Mouse (Mus musculus): ENCODE data around the gene Hivep3. TPM values are rescaled to one million over a fixed set of nuclear protein-coding genes. Genes with fewer than 3 reads are reported as not detected.

The Hivep3 gene
- polyA plus RNA-seq, 1 experiment = 5.8 TPM

DNA sequence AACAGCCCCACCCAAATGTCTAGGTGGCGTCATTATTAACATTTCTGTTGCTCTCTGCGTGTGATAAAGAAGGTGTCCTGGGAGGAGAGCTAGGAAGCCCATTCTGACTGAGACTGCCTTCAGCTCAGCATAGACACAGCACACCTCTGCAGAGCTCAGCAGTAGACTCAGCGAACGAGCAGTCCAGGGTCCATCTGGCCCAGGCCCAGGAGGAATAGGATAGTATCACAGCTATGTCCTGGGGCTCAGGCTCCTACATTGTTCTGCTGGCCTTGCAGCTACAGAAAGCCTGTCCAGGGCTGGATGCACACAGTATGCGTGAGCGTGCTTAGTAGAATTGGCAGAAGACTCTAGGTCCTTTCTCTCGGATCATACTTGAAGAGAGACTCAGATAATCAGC is 263.8 kb downstream of the Hivep3 start:
- Histone ChIP-seq H3K4me1 (ENCODE audit: control insufficient read depth, insufficient read depth, low read length) (0 out of 2 replicates have a peak, but pooled peaks cover 3% of the 10 kb centered on the region), H3K4me3 (ENCODE audit: insufficient read depth, low read depth, low read length) (no peak overlapping the region), H3K27ac (ENCODE audit: insufficient read depth, low read depth, low read length) (no peak overlapping the region), H3K27me3 (replicated peaks; ENCODE audit: control insufficient read depth, insufficient read depth, low read length) (no peaks in the 10 kb centered on the region), H3K36me3 (ENCODE audit: control insufficient read depth, insufficient read depth, low read length) (no peaks in the 10 kb centered on the region)
- no peak for TF ChIP-seq CTCF (conservative IDR thresholded peaks at IDR 0.05; ENCODE audit: insufficient read depth, insufficient read length, low read depth, low read length)
- no peak for TF ChIP-seq POLR2A (IDR thresholded peaks at IDR 0.05; ENCODE audit: low read depth, low read length)
- peak; percentile 88 for DNase-seq
- WGBS = 63% methylated on average over 7 of the region's 7 CpGs

DNA sequence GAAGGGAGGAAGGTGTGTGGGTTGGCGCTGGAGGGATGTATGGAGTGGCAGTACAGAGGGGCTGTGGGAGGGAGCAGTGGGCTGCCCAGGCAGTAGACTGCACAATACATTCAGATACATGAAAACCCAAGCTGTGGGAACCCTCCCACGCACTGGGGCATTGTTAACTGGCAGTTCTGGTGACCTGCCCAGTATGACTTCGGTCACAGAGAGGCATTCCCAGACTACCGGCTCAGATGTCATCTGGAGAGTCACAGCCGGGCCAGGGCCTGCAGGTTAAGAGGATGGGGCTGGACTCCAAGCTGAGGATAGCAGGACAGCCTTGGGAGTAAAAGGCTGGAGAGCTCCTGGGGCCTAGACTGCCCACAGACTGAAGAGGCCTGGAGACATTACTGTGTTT is 265.3 kb downstream of the Hivep3 start:
- no peaks in the 10 kb centered on the region for H3K36me3 ChIP-seq (ENCODE audit: control insufficient read depth, insufficient read depth, low read length)
- DNase-seq = no peak
- WGBS = 57% methylated on average over 5 of the region's 5 CpGs
- no peak overlapping the region for H3K4me3 ChIP-seq (ENCODE audit: insufficient read depth, low read depth, low read length)
- no peak for TF ChIP-seq CTCF (conservative IDR thresholded peaks at IDR 0.05; ENCODE audit: insufficient read depth, insufficient read length, low read depth, low read length)
- TF ChIP-seq POLR2A (IDR thresholded peaks at IDR 0.05; ENCODE audit: low read depth, low read length) = no peak
- H3K27me3 ChIP-seq (replicated peaks; ENCODE audit: control insufficient read depth, insufficient read depth, low read length) = no peaks in the 10 kb centered on the region
- no peak overlapping the region for H3K27ac ChIP-seq (ENCODE audit: insufficient read depth, low read depth, low read length)
- 0 out of 2 replicates have a peak, but pooled peaks cover 3% of the 10 kb centered on the region for H3K4me1 ChIP-seq (ENCODE audit: control insufficient read depth, insufficient read depth, low read length)

DNA sequence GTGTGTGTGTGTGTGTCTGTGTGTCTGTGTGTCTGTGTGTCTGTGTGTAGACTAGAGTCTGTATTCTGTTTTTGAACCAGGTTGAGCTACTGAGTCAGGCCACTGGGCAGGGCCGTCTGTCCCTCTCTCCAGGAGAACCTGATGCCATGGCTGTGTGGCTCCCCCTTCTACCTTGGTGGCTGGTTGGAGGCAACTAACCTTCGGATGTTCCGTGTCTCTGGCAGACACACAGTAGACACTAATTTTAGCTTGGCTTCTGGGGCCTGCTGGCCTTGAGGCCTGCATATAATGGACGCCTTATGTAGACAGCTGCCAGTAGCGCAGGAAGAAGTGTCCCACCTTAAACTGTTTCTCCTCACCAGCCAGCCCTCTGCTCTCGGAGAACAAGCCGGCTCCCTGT is 267.3 kb downstream of the Hivep3 start:
- 90% methylated on average over 7 of the region's 7 CpGs for WGBS
- H3K36me3 ChIP-seq (ENCODE audit: control insufficient read depth, insufficient read depth, low read length) = no peaks in the 10 kb centered on the region
- 0 out of 2 replicates have a peak, but pooled peaks cover 3% of the 10 kb centered on the region for H3K4me1 ChIP-seq (ENCODE audit: control insufficient read depth, insufficient read depth, low read length)
- no peak overlapping the region for H3K27ac ChIP-seq (ENCODE audit: insufficient read depth, low read depth, low read length)
- H3K27me3 ChIP-seq (replicated peaks; ENCODE audit: control insufficient read depth, insufficient read depth, low read length) = no peaks in the 10 kb centered on the region
- DNase-seq = no peak
- H3K4me3 ChIP-seq (ENCODE audit: insufficient read depth, low read depth, low read length) = no peak overlapping the region
- TF ChIP-seq POLR2A (IDR thresholded peaks at IDR 0.05; ENCODE audit: low read depth, low read length) (no peak), CTCF (conservative IDR thresholded peaks at IDR 0.05; ENCODE audit: insufficient read depth, insufficient read length, low read depth, low read length) (no peak)

DNA sequence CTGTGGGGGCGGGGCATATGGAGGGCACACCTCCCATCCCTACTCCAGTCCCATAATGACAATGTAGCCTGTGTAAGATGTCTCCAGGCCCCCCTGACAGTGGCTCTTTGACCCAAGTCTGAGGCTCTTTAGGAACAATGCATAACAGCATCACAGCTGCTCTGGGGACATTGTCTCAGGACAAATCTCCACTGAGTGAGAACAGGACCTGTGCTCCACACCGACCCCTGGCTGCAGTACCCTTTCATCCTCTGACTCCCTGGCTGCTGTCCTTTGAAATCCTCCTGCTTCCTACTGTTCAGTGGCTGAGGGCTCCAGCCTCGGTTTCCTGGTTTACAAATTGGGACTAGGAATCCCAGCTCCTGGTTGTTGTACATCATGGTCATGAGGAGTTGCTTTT is 269.4 kb downstream of the Hivep3 start:
- Histone ChIP-seq H3K4me1 (ENCODE audit: control insufficient read depth, insufficient read depth, low read length) (no peaks in the 10 kb centered on the region), H3K36me3 (ENCODE audit: control insufficient read depth, insufficient read depth, low read length) (no peaks in the 10 kb centered on the region), H3K27me3 (replicated peaks; ENCODE audit: control insufficient read depth, insufficient read depth, low read length) (no peaks in the 10 kb centered on the region), H3K4me3 (ENCODE audit: insufficient read depth, low read depth, low read length) (no peak overlapping the region), H3K27ac (ENCODE audit: insufficient read depth, low read depth, low read length) (no peak overlapping the region)
- DNase-seq = no peak
- TF ChIP-seq CTCF (conservative IDR thresholded peaks at IDR 0.05; ENCODE audit: insufficient read depth, insufficient read length, low read depth, low read length) = no peak
- 57% methylated on average over 3 of the region's 3 CpGs for WGBS

DNA sequence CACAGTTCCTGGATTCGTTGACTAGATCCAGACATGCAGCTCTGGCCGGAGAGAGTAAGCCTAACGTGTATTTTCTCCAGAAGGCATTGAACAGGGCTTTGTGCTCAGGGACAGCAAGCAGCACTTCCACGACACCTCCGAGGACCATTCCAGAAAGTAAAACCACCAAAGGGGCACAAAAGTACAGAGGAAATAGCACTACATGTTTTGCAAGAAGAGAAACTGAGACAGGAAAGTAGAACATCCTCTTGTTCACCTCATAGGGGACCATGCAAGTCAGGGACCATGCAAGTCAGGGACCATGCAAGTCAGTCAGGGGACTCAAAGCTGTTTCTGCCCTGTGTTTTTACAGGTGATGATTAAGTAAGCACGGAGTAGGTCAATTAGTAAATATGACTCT is 272.5 kb downstream of the Hivep3 start:
- no peak for DNase-seq

DNA sequence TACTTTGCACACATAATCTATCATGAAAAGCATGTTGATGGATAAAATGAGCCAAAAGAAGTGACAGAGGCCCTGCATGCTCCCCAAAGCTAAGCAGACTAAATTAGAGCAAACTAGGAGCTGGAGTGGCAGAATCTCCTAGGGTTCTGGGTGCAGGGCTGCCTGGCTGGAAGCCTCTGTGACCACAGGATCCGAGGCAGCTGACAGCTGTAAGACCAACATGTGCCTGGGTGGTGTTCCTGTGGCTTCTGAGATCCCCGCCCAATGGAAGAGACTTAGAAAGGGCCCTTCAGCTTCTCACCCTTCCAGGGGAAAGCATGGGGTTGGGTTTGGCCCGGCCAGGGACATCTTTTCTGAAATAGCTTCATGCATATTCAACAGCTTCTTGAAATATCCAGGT is 274.3 kb downstream of the Hivep3 start:
- Histone ChIP-seq H3K4me3 (ENCODE audit: insufficient read depth, low read depth, low read length) (no peak overlapping the region), H3K4me1 (ENCODE audit: control insufficient read depth, insufficient read depth, low read length) (no peaks in the 10 kb centered on the region), H3K27me3 (replicated peaks; ENCODE audit: control insufficient read depth, insufficient read depth, low read length) (no peaks in the 10 kb centered on the region), H3K27ac (ENCODE audit: insufficient read depth, low read depth, low read length) (no peak overlapping the region), H3K36me3 (ENCODE audit: control insufficient read depth, insufficient read depth, low read length) (no peaks in the 10 kb centered on the region)
- TF ChIP-seq CTCF (conservative IDR thresholded peaks at IDR 0.05; ENCODE audit: insufficient read depth, insufficient read length, low read depth, low read length) (no peak), POLR2A (IDR thresholded peaks at IDR 0.05; ENCODE audit: low read depth, low read length) (no peak)
- DNase-seq = no peak
- 77% methylated on average over 3 of the region's 3 CpGs for WGBS

More for the DNA sequence above, 272.5 kb downstream of the Hivep3 start:
- Histone ChIP-seq H3K27ac (ENCODE audit: insufficient read depth, low read depth, low read length) (no peak overlapping the region), H3K27me3 (replicated peaks; ENCODE audit: control insufficient read depth, insufficient read depth, low read length) (no peaks in the 10 kb centered on the region), H3K4me1 (ENCODE audit: control insufficient read depth, insufficient read depth, low read length) (no peaks in the 10 kb centered on the region), H3K36me3 (ENCODE audit: control insufficient read depth, insufficient read depth, low read length) (no peaks in the 10 kb centered on the region), H3K4me3 (ENCODE audit: insufficient read depth, low read depth, low read length) (no peak overlapping the region)
- TF ChIP-seq POLR2A (IDR thresholded peaks at IDR 0.05; ENCODE audit: low read depth, low read length) (no peak), CTCF (conservative IDR thresholded peaks at IDR 0.05; ENCODE audit: insufficient read depth, insufficient read length, low read depth, low read length) (no peak)
- 74% methylated on average over 6 of the region's 6 CpGs for WGBS

DNA sequence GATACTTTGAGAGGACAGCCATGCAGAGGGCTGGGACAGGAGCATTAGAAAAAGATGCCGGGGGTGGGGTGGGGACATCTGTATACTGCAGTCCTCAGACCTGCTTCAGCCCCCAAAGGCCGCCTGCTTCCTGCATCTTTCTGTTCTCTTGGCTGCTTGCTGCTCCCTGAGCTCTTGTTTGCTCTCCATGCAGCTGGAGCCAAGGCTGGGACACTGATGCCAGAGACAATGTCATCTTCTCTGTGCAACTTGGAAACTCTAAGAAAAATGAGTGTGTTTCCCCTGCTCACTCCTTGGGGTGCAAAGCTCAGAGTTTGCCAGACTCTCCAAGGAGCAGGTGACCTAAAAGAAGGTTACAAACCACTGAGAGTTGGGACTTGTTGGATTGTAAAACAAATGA is 275.6 kb downstream of the Hivep3 start:
- no peaks in the 10 kb centered on the region for H3K27me3 ChIP-seq (replicated peaks; ENCODE audit: control insufficient read depth, insufficient read depth, low read length)
- no peak for DNase-seq
- WGBS = 81% methylated on average over 2 of the region's 2 CpGs
- no peak overlapping the region for H3K27ac ChIP-seq (ENCODE audit: insufficient read depth, low read depth, low read length)
- no peak for TF ChIP-seq CTCF (conservative IDR thresholded peaks at IDR 0.05; ENCODE audit: insufficient read depth, insufficient read length, low read depth, low read length)
- no peak for TF ChIP-seq POLR2A (IDR thresholded peaks at IDR 0.05; ENCODE audit: low read depth, low read length)
- no peak overlapping the region for H3K4me3 ChIP-seq (ENCODE audit: insufficient read depth, low read depth, low read length)
- no peaks in the 10 kb centered on the region for H3K4me1 ChIP-seq (ENCODE audit: control insufficient read depth, insufficient read depth, low read length)
- H3K36me3 ChIP-seq (ENCODE audit: control insufficient read depth, insufficient read depth, low read length) = no peaks in the 10 kb centered on the region

DNA sequence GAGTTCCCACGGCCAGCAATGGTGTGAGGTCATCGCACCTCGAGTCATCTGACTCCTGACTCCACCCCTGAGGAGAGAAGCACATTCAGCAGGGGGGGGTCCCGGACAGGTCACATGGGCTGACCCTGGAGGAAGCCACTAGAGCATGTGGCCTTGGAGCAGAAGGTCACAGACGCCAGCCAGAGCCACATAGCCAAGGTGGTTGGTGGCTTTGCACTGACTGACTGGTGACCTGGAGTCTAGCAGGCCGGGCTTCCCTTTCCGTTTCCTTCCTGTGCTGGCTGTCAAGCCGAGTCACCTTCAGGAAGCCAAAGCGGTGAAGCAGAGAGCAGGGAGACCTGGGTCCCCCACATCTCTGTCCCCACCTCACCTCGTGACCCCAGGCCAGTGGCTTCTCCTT is 278.2 kb downstream of the Hivep3 start:
- H3K4me3 ChIP-seq (ENCODE audit: insufficient read depth, low read depth, low read length) = no peak overlapping the region
- DNase-seq = peak; percentile 63
- 51% methylated on average over 10 of the region's 10 CpGs for WGBS
- H3K27ac ChIP-seq (ENCODE audit: insufficient read depth, low read depth, low read length) = 0 out of 2 replicates have a peak overlapping the region, but pooled peaks have one; percentile 17
- no peaks in the 10 kb centered on the region for H3K4me1 ChIP-seq (ENCODE audit: control insufficient read depth, insufficient read depth, low read length)
- H3K36me3 ChIP-seq (ENCODE audit: control insufficient read depth, insufficient read depth, low read length) = no peaks in the 10 kb centered on the region
- H3K27me3 ChIP-seq (replicated peaks; ENCODE audit: control insufficient read depth, insufficient read depth, low read length) = no peaks in the 10 kb centered on the region
- no peak for TF ChIP-seq POLR2A (IDR thresholded peaks at IDR 0.05; ENCODE audit: low read depth, low read length)
- TF ChIP-seq CTCF (conservative IDR thresholded peaks at IDR 0.05; ENCODE audit: insufficient read depth, insufficient read length, low read depth, low read length) = no peak
